ENCODE assay signal across 8 mouse cellular contexts in the genomic region with DNA sequence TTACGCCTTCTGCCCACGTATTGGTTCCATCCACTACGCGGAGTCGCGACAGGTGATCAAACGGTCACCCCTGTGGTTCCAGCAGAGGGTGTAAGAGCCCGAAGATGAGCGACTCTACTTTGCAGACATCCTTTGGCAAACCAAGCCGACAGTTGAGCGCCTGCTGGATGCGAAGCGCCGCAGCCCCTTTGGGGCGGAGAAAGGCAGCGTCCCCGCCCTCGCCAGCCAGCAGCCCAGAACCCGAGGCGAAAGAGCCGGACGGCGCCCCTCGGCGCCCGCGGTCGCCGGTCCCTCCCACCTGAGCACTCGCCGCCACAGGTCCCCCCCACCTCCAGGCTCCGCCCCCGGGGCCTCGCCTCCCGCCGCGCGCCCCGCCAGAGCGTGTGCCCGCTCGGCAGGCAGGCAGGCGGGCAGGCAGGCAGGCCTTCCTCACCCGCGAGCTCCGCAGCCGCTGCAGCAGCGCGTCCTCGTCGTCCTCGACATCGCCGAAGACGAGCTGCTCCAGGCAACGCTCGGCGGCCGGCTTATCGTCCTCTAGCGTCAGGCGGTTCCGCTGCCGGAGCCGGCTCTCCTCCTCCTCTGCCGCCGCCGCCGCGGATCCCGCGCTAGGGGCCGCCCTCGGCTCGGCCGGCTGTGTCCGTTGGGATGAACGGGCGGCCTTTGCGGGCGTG. TPM values are rescaled to one million over a fixed set of nuclear protein-coding genes. Genes with fewer than 3 reads are reported as not detected.
A peak's percentile ranks its signal among the peaks of the same experiment; 100 is the strongest.
DNase-seq lines count a peak whose midpoint lies in the region; ATAC-seq lines count a peak whose summit lies in the region.

No protein-coding gene starts in this region.

- H3K4me1 ChIP-seq in embryonic facial prominence, embryonic 13.5 days = peaks cover 27% of the 10 kb centered on the region
- peaks cover 21% of the 10 kb centered on the region for H3K4me1 ChIP-seq in heart, embryonic 10.5 days
- H3K4me1 ChIP-seq in kidney, embryonic 16.5 days (ENCODE audit: insufficient read depth, low read length) = peaks cover 20% of the 10 kb centered on the region
- H3K4me1 ChIP-seq in liver, embryonic 13.5 days (replicated peaks) = peaks cover 48% of the 10 kb centered on the region

- peak overlapping the region; percentile 99 for H3K4me3 ChIP-seq in embryonic facial prominence, embryonic 13.5 days
- peak overlapping the region; percentile 96 for H3K4me3 ChIP-seq in heart, embryonic 10.5 days
- peak overlapping the region; percentile 99 for H3K4me3 ChIP-seq in kidney, embryonic 16.5 days (ENCODE audit: low read length)
- H3K4me3 ChIP-seq in liver, embryonic 13.5 days (replicated peaks) = peak overlapping the region; percentile 98

- H3K27me3 ChIP-seq in embryonic facial prominence, embryonic 13.5 days = no peaks in the 10 kb centered on the region
- H3K27me3 ChIP-seq in heart, embryonic 10.5 days (ENCODE audit: insufficient read depth, poor library complexity, severe bottlenecking) = no peaks in the 10 kb centered on the region
- H3K27me3 ChIP-seq in kidney, embryonic 16.5 days (ENCODE audit: insufficient read depth, low read length) = no peaks in the 10 kb centered on the region
- no peaks in the 10 kb centered on the region for H3K27me3 ChIP-seq in liver, embryonic 13.5 days

- ATAC-seq in CD4-positive, CD25-positive, alpha-beta regulatory T cell, adult 4 months = peak; percentile 56
- ATAC-seq in embryonic facial prominence, embryonic 13.5 days (ENCODE audit: insufficient number of reproducible peaks, insufficient read depth, low FRiP score, low TSS enrichment, low read depth) = peak; percentile 67
- peak; percentile 64 for ATAC-seq in kidney, embryonic 16.5 days (ENCODE audit: low FRiP score, low TSS enrichment)
- peak; percentile 80 for ATAC-seq in liver, embryonic 13.5 days (ENCODE audit: low read depth)

- H3K9me3 ChIP-seq in embryonic facial prominence, embryonic 13.5 days = no peaks in the 10 kb centered on the region
- no peaks in the 10 kb centered on the region for H3K9me3 ChIP-seq in heart, embryonic 10.5 days
- H3K9me3 ChIP-seq in kidney, embryonic 16.5 days (ENCODE audit: low read length) = no peaks in the 10 kb centered on the region
- no peaks in the 10 kb centered on the region for H3K9me3 ChIP-seq in liver, embryonic 13.5 days (replicated peaks)

- peak overlapping the region; percentile 76 for H3K4me2 ChIP-seq in embryonic facial prominence, embryonic 13.5 days
- H3K4me2 ChIP-seq in kidney, embryonic 16.5 days (replicated peaks; ENCODE audit: low read depth, low read length) = peak overlapping the region; percentile 61
- peak overlapping the region; percentile 96 for H3K4me2 ChIP-seq in liver, embryonic 13.5 days

- peaks cover 14% of the 10 kb centered on the region for H3K36me3 ChIP-seq in embryonic facial prominence, embryonic 13.5 days
- H3K36me3 ChIP-seq in heart, embryonic 10.5 days = peaks cover 23% of the 10 kb centered on the region
- H3K36me3 ChIP-seq in kidney, embryonic 16.5 days (ENCODE audit: insufficient read depth, low read length) = peaks cover 8% of the 10 kb centered on the region; the same call in 1 of the 2 replicates
- peaks cover 28% of the 10 kb centered on the region for H3K36me3 ChIP-seq in liver, embryonic 13.5 days

- peak overlapping the region; percentile 98 for H3K9ac ChIP-seq in embryonic facial prominence, embryonic 13.5 days
- peak overlapping the region; percentile 97 for H3K9ac ChIP-seq in kidney, embryonic 16.5 days (replicated peaks; ENCODE audit: low read length)
- peak overlapping the region; percentile 97 for H3K9ac ChIP-seq in liver, embryonic 13.5 days

- DNase-seq in adrenal gland, postnatal 4 days (ENCODE audit: low spot score in 2 of 2) = peak; percentile 15 to 26
- DNase-seq in heart, embryonic 10.5 days (ENCODE audit: low spot score) = peak; percentile 87
- peak; percentile 78 for DNase-seq in liver, embryonic 13.5 days
- DNase-seq in naive thymus-derived CD4-positive, alpha-beta T cell, adult 2 months (ENCODE audit: low read depth) = peak; percentile 89
- DNase-seq in telencephalon, adult 2 months (ENCODE audit: low read depth, low spot score) = peak; percentile 31

- under 1% methylated on average over 76 of the region's 81 CpGs for WGBS in embryonic facial prominence, embryonic 13.5 days
- WGBS in heart, embryonic 10.5 days = 1% methylated on average over 81 of the region's 81 CpGs
- WGBS in kidney, embryonic 16.5 days = under 1% methylated on average over 57 of the region's 81 CpGs
- WGBS in liver, embryonic 13.5 days (ENCODE audit: insufficient replicate concordance) = 1% methylated on average over 80 of the region's 81 CpGs

- H3K27ac ChIP-seq in embryonic facial prominence, embryonic 13.5 days = peak overlapping the region; percentile 97
- peak overlapping the region; percentile 97 for H3K27ac ChIP-seq in heart, embryonic 10.5 days
- H3K27ac ChIP-seq in kidney, embryonic 16.5 days (ENCODE audit: low read length) = peak overlapping the region; percentile 97
- peak overlapping the region; percentile 95 for H3K27ac ChIP-seq in liver, embryonic 13.5 days

RNA-seq across cellular contexts. Expression of a gene that starts 0.5 kb away (rescaled TPM):
- polyA plus RNA-seq in CD4-positive, CD25-positive, alpha-beta regulatory T cell, adult 4 months (2017; shearing (Covaris generic)) = 10 to 100 TPM; 10.7 to 17.6 TPM
- 10 to 100 TPM; 18.5 to 19.3 TPM for total RNA-seq in adrenal gland, postnatal 4 days (2021)
- 29.4 and 32.2 TPM in 2 replicates for polyA plus RNA-seq in embryonic facial prominence, embryonic 13.5 days (2015; fragmentation: Nextera tagmentation; extraction: Ambion mirVana)
- 22.9 and 33.8 TPM in 2 replicates for polyA plus RNA-seq in heart, embryonic 10.5 days (2016; fragmentation: Nextera tagmentation; extraction: Ambion mirVana)
- polyA plus RNA-seq in kidney, embryonic 16.5 days (2015; fragmentation: Nextera tagmentation; extraction: Ambion mirVana) = 24.8 and 24.9 TPM in 2 replicates
- polyA plus RNA-seq in liver, embryonic 13.5 days (2015; fragmentation: Nextera tagmentation; extraction: Ambion mirVana) = 22.4 and 29.1 TPM in 2 replicates

RNA-seq across cellular contexts. Expression of a gene that starts 0.6 kb away (rescaled TPM):
- 10 to 100 TPM; 30.9 to 38.9 TPM for polyA plus RNA-seq in CD4-positive, CD25-positive, alpha-beta regulatory T cell, adult 4 months (2017; shearing (Covaris generic))
- 10 to 100 TPM; 63.5 to 66.4 TPM for total RNA-seq in adrenal gland, postnatal 4 days (2021)
- polyA plus RNA-seq in embryonic facial prominence, embryonic 13.5 days (2015; fragmentation: Nextera tagmentation; extraction: Ambion mirVana) = 40.6 and 45.6 TPM in 2 replicates
- polyA plus RNA-seq in heart, embryonic 10.5 days (2016; fragmentation: Nextera tagmentation; extraction: Ambion mirVana) = 19.6 and 26.6 TPM in 2 replicates
- 28.0 and 34.0 TPM in 2 replicates for polyA plus RNA-seq in kidney, embryonic 16.5 days (2015; fragmentation: Nextera tagmentation; extraction: Ambion mirVana)
- polyA plus RNA-seq in liver, embryonic 13.5 days (2015; fragmentation: Nextera tagmentation; extraction: Ambion mirVana) = 7.8 and 8.5 TPM in 2 replicates

Comparison
In these comparisons a context has a peak if more than half of its experiments do, and no peak if none do; other contexts are left out.
1. Peak in every context shown above with its lines: DNase-seq, ATAC-seq, H3K4me3 ChIP-seq and H3K27ac ChIP-seq.
2. DNase-seq: peak in every context shown above with its lines; median percentile 89 in naive thymus-derived CD4-positive, alpha-beta T cell, adult 2 months; 87 in heart, embryonic 10.5 days; 78 in liver, embryonic 13.5 days; 31 in telencephalon, adult 2 months; 20 in adrenal gland, postnatal 4 days.